8 mouse cellular contexts compared by ENCODE assay signal in genomic region chr7:122970119-122970781, GRCm38 (mm10). TPM values are rescaled to one million over a fixed set of nuclear protein-coding genes. Genes with fewer than 3 reads are reported as not detected.
DNase-seq lines count a peak whose midpoint lies in the region; ATAC-seq and TF ChIP-seq lines count a peak whose summit lies in the region.

No protein-coding gene starts in this region.

- peak overlapping the region; percentile 98 for H3K9ac ChIP-seq in hindbrain, embryonic 12.5 days
- peak overlapping the region; percentile 100 for H3K9ac ChIP-seq in lung, postnatal 0 days (replicated peaks; ENCODE audit: low read depth)

- no peaks in the 10 kb centered on the region for H3K9me3 ChIP-seq in hindbrain, embryonic 12.5 days (replicated peaks)
- no peaks in the 10 kb centered on the region for H3K9me3 ChIP-seq in lung, postnatal 0 days (ENCODE audit: low read length)

- in situ Hi-C loops in Patski (cut with MboI; ENCODE audit: low pct_unique_long_range_greater_than_20kb): no loop called here

- POLR2A ChIA-PET in Patski (lab: Charles Lee): no interaction called here

- CTCF ChIA-PET in Patski (lab: Charles Lee): no interaction called here

- TF ChIP-seq EP300 in lung, postnatal 0 days (IDR thresholded peaks at IDR 0.05): no peak

- H3K27ac ChIP-seq in hindbrain, embryonic 12.5 days: peak overlapping the region; percentile 90
- peak overlapping the region; percentile 96 for H3K27ac ChIP-seq in lung, postnatal 0 days (ENCODE audit: low read length)

- under 1% methylated on average over 54 of the region's 69 CpGs for WGBS in hindbrain, embryonic 12.5 days
- 2% methylated on average over 55 of the region's 69 CpGs for WGBS in lung, postnatal 0 days

- peaks cover 7% of the 10 kb centered on the region; the same call in 1 of the 2 replicates for H3K36me3 ChIP-seq in hindbrain, embryonic 12.5 days
- no peaks in the 10 kb centered on the region for H3K36me3 ChIP-seq in lung, postnatal 0 days (ENCODE audit: insufficient read depth, low read length)

- peak overlapping the region; percentile 89 for H3K4me2 ChIP-seq in hindbrain, embryonic 12.5 days (replicated peaks)
- peak overlapping the region; percentile 73 for H3K4me2 ChIP-seq in lung, postnatal 0 days (replicated peaks; ENCODE audit: low read depth, low read length)

- H3K4me3 ChIP-seq in hindbrain, embryonic 12.5 days: peak overlapping the region; percentile 84
- H3K4me3 ChIP-seq in lung, postnatal 0 days (ENCODE audit: low read depth, low read length): peak overlapping the region; percentile 99

- peak; percentile 74 for ATAC-seq in Patski
- peak; percentile 63 for ATAC-seq in hindbrain, embryonic 12.5 days (ENCODE audit: low FRiP score)
- peak; percentile 66 for ATAC-seq in lung, postnatal 0 days

- DNase-seq in Patski (ENCODE audit: low read depth, low spot score): no peak
- peak; percentile 68 to 72 for DNase-seq in cerebellum, postnatal 14 days
- peak; percentile 10 to 30 for DNase-seq in frontal cortex, postnatal 25 days (ENCODE audit: low spot score in 2 of 2)
- DNase-seq in layer of hippocampus, postnatal 14 days (ENCODE audit: low spot score in 2 of 2): peak; percentile 31 to 59
- peak; percentile 62 for DNase-seq in lung, postnatal 0 days (ENCODE audit: low spot score)
- peak; percentile 35 for DNase-seq in ovary, postnatal 10 days (ENCODE audit: low spot score)
- DNase-seq in thymus, postnatal 14 days: peak; percentile 71

- H3K27me3 ChIP-seq in Patski: no peaks in the 10 kb centered on the region
- H3K27me3 ChIP-seq in hindbrain, embryonic 12.5 days: no peaks in the 10 kb centered on the region
- H3K27me3 ChIP-seq in lung, postnatal 0 days (replicated peaks; ENCODE audit: insufficient read depth, low read length): no peaks in the 10 kb centered on the region

- H3K4me1 ChIP-seq in hindbrain, embryonic 12.5 days: peaks cover 21% of the 10 kb centered on the region
- peaks cover 7% of the 10 kb centered on the region; the same call in 1 of the 2 replicates for H3K4me1 ChIP-seq in lung, postnatal 0 days (ENCODE audit: insufficient read depth, low read depth, low read length)

- TF ChIP-seq CTCF in Patski (IDR thresholded peaks at IDR 0.05): no peak
- no peak for TF ChIP-seq CTCF in lung, postnatal 0 days (IDR thresholded peaks at IDR 0.05)

RNA-seq across cellular contexts. Expression of gene Rbbp6, which starts 4.8 kb away (rescaled TPM):
- 46.4 TPM for polyA plus RNA-seq in Patski (2021)
- 37.9 and 40.4 TPM in 2 replicates for polyA plus RNA-seq in hindbrain, embryonic 12.5 days (2016; fragmentation: Nextera tagmentation; extraction: Ambion mirVana)
- 10 to 100 TPM; 57.6 to 70.6 TPM for total RNA-seq in layer of hippocampus, postnatal 14 days (2021)
- 18.3 and 19.6 TPM in 2 replicates for polyA plus RNA-seq in lung, postnatal 0 days (2015; fragmentation: Nextera tagmentation; extraction: Ambion mirVana)
